Mouse (Mus musculus) heart, postnatal 10 days (tissue): ENCODE data around the gene Clrn3. TPM values are rescaled to one million over a fixed set of nuclear protein-coding genes. Genes with fewer than 3 reads are reported as not detected.

Experiments used
- DNase-seq, 2 experiments: peaks; one replicate each; pipeline ENCODE4 v3.0.0; 2021
- intact Hi-C: fragments of 180-260 bp; cut with DNase I; formaldehyde crosslinking; loops from one replicate; pipeline ENCODE4 v1.15.1; 2025
- total RNA-seq, 2 experiments: library from RNA; stranded (reverse); gene quantifications; 2 replicates each; pipeline ENCODE4 v1.2.3; 2021

The Clrn3 gene
- total RNA-seq, 2 experiments from 2014 or later = not detected

DNA sequence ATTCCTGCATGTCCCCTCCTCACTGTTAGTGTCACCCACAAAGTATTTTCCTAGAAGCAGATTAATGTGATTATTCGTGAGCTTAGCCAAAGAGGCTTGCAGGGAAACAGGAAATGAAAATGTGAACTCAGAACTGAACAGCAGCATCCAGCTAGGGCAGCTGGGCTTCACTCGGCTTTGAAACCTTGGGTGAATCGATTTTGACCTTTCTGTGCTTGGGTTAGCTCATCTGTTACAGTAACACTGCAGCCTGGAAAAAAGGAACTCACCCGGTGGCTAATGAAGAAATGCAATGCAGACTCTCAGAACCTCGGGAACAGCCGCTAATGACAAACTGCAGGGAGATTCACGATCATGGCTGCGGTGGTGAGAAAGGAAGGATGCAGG, 38.0 kb downstream of the Clrn3 start:
- intact Hi-C loops = no loop called here
- DNase-seq = no peak

DNA sequence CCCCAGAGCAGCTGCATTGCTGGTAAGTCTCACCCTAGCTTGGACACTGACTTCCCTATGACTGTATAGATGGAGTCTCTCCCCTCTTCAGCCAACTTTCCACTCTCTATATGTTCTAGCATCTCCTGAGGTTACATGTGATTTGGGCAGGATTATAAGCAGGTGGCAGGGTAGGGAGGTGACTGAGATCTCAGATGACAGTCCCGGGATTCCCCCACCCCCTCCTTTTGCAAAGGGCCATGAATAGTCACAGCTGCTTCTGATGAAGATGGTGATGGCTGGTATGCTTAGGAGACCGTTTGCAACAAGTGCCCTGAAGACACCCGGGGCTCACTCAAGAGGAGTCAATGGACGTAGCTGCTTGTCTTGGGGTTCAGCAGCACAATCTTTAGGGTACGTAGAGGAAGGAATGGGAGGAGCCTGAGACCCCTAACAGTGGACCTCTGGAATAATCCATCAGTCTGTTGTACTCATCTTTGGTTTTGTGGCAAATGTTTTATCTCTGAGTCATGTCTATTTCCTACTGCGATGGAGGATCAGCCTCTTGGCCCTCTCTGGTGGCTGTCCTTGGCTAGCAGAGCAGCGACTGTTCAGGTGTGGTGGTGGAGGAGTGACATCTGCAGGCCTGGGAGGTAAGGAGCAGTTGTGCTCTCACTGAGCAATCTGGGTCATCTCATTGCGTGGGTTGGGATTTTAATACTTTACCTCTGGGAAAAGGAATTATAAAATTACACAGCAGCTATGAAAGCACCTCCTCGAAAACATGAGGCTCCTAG, 38.5 kb downstream of the Clrn3 start:
- intact Hi-C loops = loop anchor here (5.0 to 10.0 kb wide), 2 partner anchors 247 to 1685 kb away; no protein-coding TSS in a partner anchor

GRCm38 (mm10) chr7:135488214-135488810, 40.1 kb downstream of the Clrn3 start:
- intact Hi-C loops = loop anchor here (5.0 to 10.0 kb wide), 2 partner anchors 249 to 1684 kb away; no protein-coding TSS in a partner anchor
- peak in 1 of 2 experiments; percentile 27 for DNase-seq

More for the DNA sequence above, 38.5 kb downstream of the Clrn3 start:
- no peak for DNase-seq

- DNase-seq = peak; percentile 56 to 85
- intact Hi-C loops = loop anchor here (1.0 to 10.0 kb wide), 3 partner anchors 84 to 1683 kb away; no protein-coding TSS in a partner anchor
Observed at GRCm38 (mm10) chr7:135487423-135487822, 41.0 kb downstream of the Clrn3 start.

- no peak for DNase-seq
- intact Hi-C loops = loop anchor here (1.0 to 10.0 kb wide), 3 partner anchors 84 to 1682 kb away; no protein-coding TSS in a partner anchor
Observed at GRCm38 (mm10) chr7:135486645-135487382, 41.6 kb downstream of the Clrn3 start.

GRCm38 (mm10) chr7:135485796-135486410, 42.6 kb downstream of the Clrn3 start:
- DNase-seq = peak in 1 of 2 experiments; percentile 33
- intact Hi-C loops = loop anchor here (5.0 to 10.0 kb wide), 2 partner anchors 251 to 1681 kb away; no protein-coding TSS in a partner anchor

GRCm38 (mm10) chr7:135485116-135485795, 43.2 kb downstream of the Clrn3 start:
- intact Hi-C loops = loop anchor here (5.0 to 10.0 kb wide), 2 partner anchors 252 to 1680 kb away; no protein-coding TSS in a partner anchor
- DNase-seq = no peak

DNA sequence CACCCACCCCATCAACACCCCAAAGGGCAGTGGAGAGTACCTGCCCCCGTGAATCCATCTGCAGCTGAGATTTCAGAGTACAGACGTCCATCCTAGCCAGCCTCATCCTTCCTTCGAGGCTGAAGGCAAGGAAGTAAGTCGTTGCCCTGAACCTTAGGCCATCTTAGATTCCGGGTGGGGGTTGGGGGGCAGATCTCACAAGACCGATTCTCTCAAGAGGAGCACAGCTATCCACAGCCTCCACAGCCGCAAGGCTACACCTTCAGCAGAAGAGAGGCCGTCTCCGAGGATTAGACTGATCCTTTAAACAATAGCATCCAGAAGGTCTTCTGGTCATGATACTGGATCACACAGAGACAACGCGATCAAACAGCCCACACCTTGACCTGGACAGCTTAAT, 44.1 kb downstream of the Clrn3 start:
- no peak for DNase-seq
- intact Hi-C loops = loop anchor here (10.0 kb wide), 1 partner anchor 1680 kb away; no protein-coding TSS in a partner anchor

DNA sequence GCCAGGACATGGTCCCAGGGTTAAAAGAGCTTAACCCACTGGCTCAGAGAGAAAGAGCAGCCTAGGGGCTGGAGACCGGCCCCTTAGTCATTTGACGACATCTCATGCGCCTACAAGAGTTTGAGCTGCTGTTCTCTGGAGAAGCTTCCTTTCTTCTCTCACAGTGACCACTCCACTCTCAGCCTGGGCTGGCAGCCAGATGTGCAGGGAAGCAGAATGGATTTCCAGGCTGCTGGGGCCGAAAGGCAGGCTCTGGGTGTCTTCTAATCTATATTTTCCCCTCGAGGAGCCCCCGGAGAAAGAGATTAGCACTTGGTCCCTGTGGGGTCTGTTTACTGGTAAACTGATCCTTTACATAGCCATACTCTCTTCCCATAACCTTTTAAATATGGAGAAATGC, 44.7 kb downstream of the Clrn3 start:
- DNase-seq = no peak
- intact Hi-C loops = loop anchor here (10.0 kb wide), 1 partner anchor 1679 kb away; no protein-coding TSS in a partner anchor

DNA sequence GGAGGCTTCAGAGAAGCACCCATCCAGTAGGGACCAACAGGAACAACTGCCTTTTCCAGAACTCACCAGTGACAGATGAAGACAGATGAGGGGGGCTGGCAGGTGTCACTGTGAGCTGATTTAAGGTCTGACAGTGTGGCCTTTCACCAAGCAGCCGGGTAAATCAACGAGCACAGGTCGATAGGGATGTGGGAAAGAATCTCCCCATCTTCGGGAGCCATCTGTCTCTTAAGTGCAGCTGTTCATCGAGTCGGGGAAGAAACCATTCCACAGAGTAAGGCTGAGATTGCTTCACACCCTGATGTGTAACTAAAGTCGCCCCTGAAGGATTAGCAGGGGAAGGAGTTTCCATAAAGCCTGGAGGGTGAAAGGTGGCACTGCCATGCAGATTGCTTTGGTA, 47.3 kb downstream of the Clrn3 start:
- intact Hi-C loops = loop anchor here (10.0 kb wide), 1 partner anchor 1676 kb away; no protein-coding TSS in a partner anchor
- DNase-seq = no peak

GRCm38 (mm10) chr7:135479912-135480311, 48.5 kb downstream of the Clrn3 start:
- no peak for DNase-seq
- intact Hi-C loops = loop anchor here (10.0 kb wide), 1 partner anchor 1675 kb away; no protein-coding TSS in a partner anchor

DNA sequence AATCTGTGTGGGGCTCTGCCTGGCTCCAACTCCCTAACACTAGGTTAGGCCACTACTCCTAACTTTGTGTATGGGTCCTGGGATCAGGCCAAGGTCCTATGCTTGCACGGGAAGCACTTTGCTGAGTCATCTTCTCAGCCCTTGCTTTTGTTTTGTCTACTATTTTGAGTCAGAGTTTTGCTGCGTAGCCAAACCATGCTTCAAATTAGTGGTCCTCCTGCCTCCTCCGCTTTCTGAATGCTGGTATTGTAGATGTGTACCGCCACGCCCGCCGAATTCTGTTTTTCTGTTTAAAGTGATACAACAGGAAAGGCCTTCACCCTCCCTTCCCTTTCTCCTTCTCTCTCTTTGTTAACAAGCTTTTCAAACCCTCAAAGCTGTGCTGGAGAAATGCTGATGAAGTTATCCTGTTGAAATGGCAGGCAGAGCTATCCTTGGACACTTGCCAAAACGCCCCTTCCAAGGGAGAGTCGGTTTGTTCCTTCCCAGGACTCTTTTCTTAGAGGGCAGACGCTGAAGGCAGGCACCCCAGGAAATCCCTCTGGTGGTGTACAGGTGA, 49.1 kb downstream of the Clrn3 start:
- peak in 1 of 2 experiments; percentile 23 for DNase-seq
- intact Hi-C loops = no loop called here

GRCm38 (mm10) chr7:135477256-135477655, 51.2 kb downstream of the Clrn3 start:
- DNase-seq = no peak
- intact Hi-C loops = no loop called here

DNA sequence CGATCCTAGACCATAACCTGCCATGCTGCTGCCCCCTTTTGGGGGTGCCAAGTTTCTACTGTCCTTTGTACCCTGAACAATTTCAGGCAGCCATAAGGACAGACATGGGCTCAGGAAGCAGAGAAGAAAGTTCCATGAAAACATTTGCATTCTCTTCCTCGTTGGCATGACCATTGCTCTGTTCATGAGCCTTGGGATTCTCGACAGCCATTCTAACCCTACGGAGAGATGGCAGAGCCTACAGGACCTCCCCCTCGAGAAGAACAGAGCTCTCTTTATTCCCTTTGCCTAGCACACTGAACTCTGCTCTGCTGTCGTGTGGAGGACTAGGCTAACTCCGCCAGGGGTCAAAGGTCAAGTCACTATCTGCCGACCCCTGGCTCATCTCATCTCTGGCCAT, 52.5 kb downstream of the Clrn3 start:
- intact Hi-C loops = no loop called here
- DNase-seq = no peak

GRCm38 (mm10) chr7:135470319-135470718, 58.1 kb downstream of the Clrn3 start:
- intact Hi-C loops = no loop called here
- DNase-seq = no peak

DNA sequence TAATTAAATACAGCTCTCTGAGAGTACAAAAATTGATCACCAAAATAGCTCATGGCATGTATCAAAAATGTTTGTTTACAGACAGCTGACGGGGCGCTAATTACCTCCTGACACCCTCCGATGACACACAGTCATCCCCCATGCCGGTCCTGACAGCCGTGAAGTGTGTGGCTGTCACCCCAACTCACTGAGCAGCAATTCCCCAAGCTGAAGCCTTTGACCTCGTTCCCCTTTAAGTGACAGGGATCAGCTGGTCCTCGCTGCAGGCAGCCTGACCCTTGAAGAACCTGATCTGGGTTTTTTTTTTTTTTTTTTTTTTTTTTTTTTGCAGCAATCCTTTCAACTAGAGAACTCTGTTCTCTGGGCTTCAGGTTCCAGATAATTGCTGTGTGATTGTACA, 59.8 kb downstream of the Clrn3 start:
- DNase-seq = no peak
- intact Hi-C loops = loop anchor here (10.0 kb wide), 1 partner anchor 374 kb away; no protein-coding TSS in a partner anchor

DNA sequence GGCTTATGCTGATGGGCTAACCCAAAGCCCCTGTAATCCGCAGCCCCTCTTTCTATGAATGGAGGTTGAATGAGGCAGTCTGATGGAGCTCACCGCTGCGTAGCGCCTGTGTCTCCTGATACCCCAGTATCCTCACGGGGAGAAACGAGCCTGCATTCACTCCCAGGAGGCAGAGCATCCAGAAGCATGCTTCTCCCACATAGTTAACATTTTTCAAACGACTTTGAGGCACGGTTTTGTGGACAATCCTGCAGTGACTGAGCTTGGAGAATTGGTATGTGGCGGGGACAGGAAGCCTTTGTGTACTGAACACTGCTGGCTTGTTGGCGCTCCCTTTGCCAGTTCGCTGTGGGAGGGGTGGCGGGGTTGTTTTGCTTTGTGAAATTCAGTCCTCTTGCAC, 63.2 kb downstream of the Clrn3 start:
- no peak for DNase-seq
- intact Hi-C loops = loop anchor here (10.0 kb wide), 1 partner anchor 370 kb away; no protein-coding TSS in a partner anchor

GRCm38 (mm10) chr7:135464689-135465259, 63.7 kb downstream of the Clrn3 start:
- DNase-seq = peak; percentile 35 to 67
- intact Hi-C loops = loop anchor here (10.0 kb wide), 1 partner anchor 370 kb away; no protein-coding TSS in a partner anchor
